Mouse (Mus musculus): ENCODE measurements around the gene Clec12b.

DNA sequence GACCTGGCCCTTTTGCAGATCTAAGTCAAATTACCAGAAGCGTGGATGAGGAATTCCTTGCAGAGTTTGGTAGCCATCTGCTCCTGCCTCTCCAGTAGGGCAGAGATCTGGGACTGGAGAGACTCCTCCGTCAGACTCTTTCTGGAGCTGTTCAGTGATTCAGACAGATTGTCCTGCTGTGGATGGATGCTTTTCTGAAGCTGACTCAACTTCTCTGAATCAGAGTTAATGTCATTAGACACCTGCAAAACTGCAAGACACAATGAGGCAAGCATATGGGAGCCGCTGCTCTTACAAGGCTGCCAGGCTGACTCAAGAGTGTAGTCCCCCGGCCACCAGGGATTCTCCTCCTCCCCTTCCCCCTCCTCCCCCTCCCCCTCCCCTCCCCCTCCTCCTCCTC lies 5.2 kb downstream of the Clec12b start:
- TF ChIP-seq CTCF (conservative IDR thresholded peaks at IDR 0.05 in 1 of 2, IDR thresholded peaks at IDR 0.05 in 1 of 2; ENCODE audit: low read depth in 2 of 2, low read length in 2 of 2) = no peak
- TF ChIP-seq POLR2A (IDR thresholded peaks at IDR 0.05; ENCODE audit: low read depth, low read length) = no peak
- no peak for TF ChIP-seq ZC3H11A (IDR thresholded peaks at IDR 0.05; ENCODE audit: low read depth, low read length)
- no peak for TF ChIP-seq TBP (conservative IDR thresholded peaks at IDR 0.05; ENCODE audit: low read depth, low read length)
- TF ChIP-seq MAZ (IDR thresholded peaks at IDR 0.05; ENCODE audit: low read depth, low read length) = no peak
- no peak for TF ChIP-seq MAFK (IDR thresholded peaks at IDR 0.05; ENCODE audit: insufficient replicate concordance, low read length)
- no peak for TF ChIP-seq USF1 (IDR thresholded peaks at IDR 0.05; ENCODE audit: low read depth, low read length)
- no peak for TF ChIP-seq BHLHE40 (IDR thresholded peaks at IDR 0.05; ENCODE audit: low read depth, low read length)
- no peak for TF ChIP-seq NELFE (IDR thresholded peaks at IDR 0.05; ENCODE audit: low read depth, low read length)
- no peak for TF ChIP-seq RCOR1 (conservative IDR thresholded peaks at IDR 0.05; ENCODE audit: low read depth, low read length)
- TF ChIP-seq MEF2A (IDR thresholded peaks at IDR 0.05; ENCODE audit: borderline replicate concordance, low read depth, low read length) = no peak
